Mouse (Mus musculus): Measurements from ENCODE around the gene Tubgcp4. TPM values are rescaled to one million over a fixed set of nuclear protein-coding genes. Genes with fewer than 3 reads are reported as not detected.

Tubgcp4 gene
- total and polyA plus RNA-seq, 2 experiments from 2014 or later = 23.0 to 35.8 TPM

DNA sequence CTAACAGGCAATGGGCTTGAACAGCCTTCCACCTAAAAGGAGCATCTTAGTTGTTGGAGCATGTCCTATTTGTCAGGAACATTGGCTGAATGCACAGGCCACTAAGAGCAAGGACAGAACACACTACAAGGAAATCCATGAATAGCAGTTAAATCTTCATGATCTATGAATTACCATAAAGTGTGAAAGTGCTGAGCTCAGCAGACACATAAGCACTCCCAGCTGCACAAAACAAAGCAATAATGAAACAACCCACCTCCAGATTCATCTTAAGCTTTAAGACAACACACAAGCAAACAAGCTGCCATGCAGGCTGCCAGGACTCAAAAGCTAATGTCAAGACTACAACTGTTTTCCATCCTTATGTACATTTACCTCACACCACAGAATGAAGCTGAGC lies 48.7 kb downstream of the Tubgcp4 start:
- Histone ChIP-seq H3K27ac (ENCODE audit: low read depth, low read length) (no peak overlapping the region), H3K27me3 (ENCODE audit: insufficient read depth, low read length) (no peaks in the 10 kb centered on the region), H3K9ac (replicated peaks; ENCODE audit: low read length, poor library complexity, severe bottlenecking) (no peak overlapping the region), H3K9me3 (ENCODE audit: low read length) (no peaks in the 10 kb centered on the region), H3K4me2 (ENCODE audit: low read depth, low read length, poor library complexity, severe bottlenecking) (no peak overlapping the region), H3K4me1 (ENCODE audit: insufficient read depth, low read length) (no peaks in the 10 kb centered on the region), H3K4me3 (ENCODE audit: low read depth, low read length) (no peak overlapping the region), H3K36me3 (ENCODE audit: insufficient read depth, low read length) (peaks cover 44% of the 10 kb centered on the region)
- no peak for ATAC-seq (ENCODE audit: low FRiP score)
- no peak for TF ChIP-seq CTCF (IDR thresholded peaks at IDR 0.05)
- no peak for DNase-seq (ENCODE audit: low spot score)

DNA sequence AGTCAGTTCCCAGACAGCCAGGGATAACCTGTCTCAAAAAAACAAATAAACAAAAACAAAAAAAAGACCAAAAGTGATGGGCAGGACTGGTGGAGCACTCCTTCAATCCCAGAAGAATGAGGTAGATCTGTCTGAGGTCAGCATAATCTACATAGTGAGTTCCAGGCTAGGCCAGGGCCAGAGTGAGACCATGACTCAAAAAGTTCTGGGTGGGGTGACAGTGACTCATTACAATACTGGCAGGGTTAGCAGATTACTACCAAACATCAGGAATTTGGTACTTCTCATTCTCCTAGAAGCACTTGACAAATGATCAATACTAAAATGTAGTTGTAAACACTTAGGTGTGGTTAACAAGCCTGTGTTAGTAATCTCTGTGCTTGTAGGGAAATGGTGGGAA lies 49.5 kb downstream of the Tubgcp4 start:
- H3K27me3 ChIP-seq (ENCODE audit: insufficient read depth, low read length) = no peaks in the 10 kb centered on the region
- TF ChIP-seq CTCF (IDR thresholded peaks at IDR 0.05) = no peak
- no peaks in the 10 kb centered on the region for H3K4me1 ChIP-seq (ENCODE audit: insufficient read depth, low read length)
- ATAC-seq (ENCODE audit: low FRiP score) (no peak), DNase-seq (ENCODE audit: low spot score) (no peak)
- no peaks in the 10 kb centered on the region for H3K9me3 ChIP-seq (ENCODE audit: low read length)
- H3K4me3 ChIP-seq (ENCODE audit: low read depth, low read length) = no peak overlapping the region
- H3K9ac ChIP-seq (replicated peaks; ENCODE audit: low read length, poor library complexity, severe bottlenecking) = no peak overlapping the region
- no peak overlapping the region for H3K27ac ChIP-seq (ENCODE audit: low read depth, low read length)
- H3K4me2 ChIP-seq (ENCODE audit: low read depth, low read length, poor library complexity, severe bottlenecking) = no peak overlapping the region
- H3K36me3 ChIP-seq (ENCODE audit: insufficient read depth, low read length) = peaks cover 37% of the 10 kb centered on the region

DNA sequence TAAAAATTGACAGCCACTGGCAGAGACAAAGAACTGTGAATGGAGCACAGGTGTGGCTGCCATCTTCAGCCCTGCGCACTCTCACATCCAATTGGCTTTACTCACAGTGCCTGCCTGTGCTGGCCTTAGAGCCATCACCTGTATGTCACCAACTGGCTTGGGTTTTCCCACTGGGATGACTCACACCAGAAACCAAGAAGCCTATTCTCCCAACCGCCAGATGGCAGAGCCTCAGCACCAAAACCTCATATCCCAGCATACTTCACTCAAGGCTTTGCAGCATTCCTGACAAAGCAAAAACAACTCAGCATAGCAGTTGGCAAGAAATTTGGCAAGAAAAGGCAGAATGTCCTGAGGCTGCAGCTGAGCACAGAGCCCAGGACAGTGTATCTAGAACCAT lies 52.6 kb downstream of the Tubgcp4 start:
- ATAC-seq (ENCODE audit: low FRiP score) (no peak), DNase-seq (ENCODE audit: low spot score) (peak; percentile 33)
- Histone ChIP-seq H3K4me2 (ENCODE audit: low read depth, low read length, poor library complexity, severe bottlenecking) (no peak overlapping the region), H3K9ac (replicated peaks; ENCODE audit: low read length, poor library complexity, severe bottlenecking) (no peak overlapping the region), H3K27ac (ENCODE audit: low read depth, low read length) (no peak overlapping the region), H3K27me3 (ENCODE audit: insufficient read depth, low read length) (no peaks in the 10 kb centered on the region), H3K36me3 (ENCODE audit: insufficient read depth, low read length) (peaks cover 55% of the 10 kb centered on the region), H3K9me3 (ENCODE audit: low read length) (no peaks in the 10 kb centered on the region), H3K4me1 (ENCODE audit: insufficient read depth, low read length) (no peaks in the 10 kb centered on the region), H3K4me3 (ENCODE audit: low read depth, low read length) (no peak overlapping the region)
- TF ChIP-seq CTCF (IDR thresholded peaks at IDR 0.05) = peak; percentile 35
- WGBS = 91% methylated on average over 2 of the region's 2 CpGs

DNA sequence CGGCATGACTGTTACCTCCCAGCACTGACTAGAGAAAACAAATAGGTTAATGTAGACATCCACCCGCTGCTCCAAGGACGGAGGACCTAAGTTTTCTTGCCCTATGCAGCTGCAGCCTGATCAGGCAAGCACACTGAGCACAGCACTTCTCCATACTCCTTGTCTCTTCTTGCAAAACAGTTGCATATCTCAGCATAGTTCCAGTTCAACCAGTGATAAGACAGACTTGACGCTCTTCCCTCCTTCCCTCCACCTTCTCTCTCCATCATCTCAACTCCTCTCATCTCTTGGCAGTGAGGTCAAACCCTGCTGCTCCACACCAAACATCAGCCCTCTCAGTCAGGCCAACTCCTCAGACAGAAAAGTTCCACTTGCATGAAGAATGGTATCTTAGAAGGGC lies 57.7 kb downstream of the Tubgcp4 start:
- no peak overlapping the region for H3K4me3 ChIP-seq (ENCODE audit: low read depth, low read length)
- H3K9me3 ChIP-seq (ENCODE audit: low read length) = no peaks in the 10 kb centered on the region
- WGBS = 79% methylated on average over 4 of the region's 4 CpGs
- H3K36me3 ChIP-seq (ENCODE audit: insufficient read depth, low read length) = peaks cover 57% of the 10 kb centered on the region
- no peak overlapping the region for H3K9ac ChIP-seq (replicated peaks; ENCODE audit: low read length, poor library complexity, severe bottlenecking)
- H3K4me1 ChIP-seq (ENCODE audit: insufficient read depth, low read length) = no peaks in the 10 kb centered on the region
- H3K4me2 ChIP-seq (ENCODE audit: low read depth, low read length, poor library complexity, severe bottlenecking) = no peak overlapping the region
- no peak for DNase-seq (ENCODE audit: low spot score)
- H3K27ac ChIP-seq (ENCODE audit: low read depth, low read length) = no peak overlapping the region
- no peaks in the 10 kb centered on the region for H3K27me3 ChIP-seq (ENCODE audit: insufficient read depth, low read length)
- no peak for TF ChIP-seq CTCF (IDR thresholded peaks at IDR 0.05)
- no peak for ATAC-seq (ENCODE audit: low FRiP score)

DNA sequence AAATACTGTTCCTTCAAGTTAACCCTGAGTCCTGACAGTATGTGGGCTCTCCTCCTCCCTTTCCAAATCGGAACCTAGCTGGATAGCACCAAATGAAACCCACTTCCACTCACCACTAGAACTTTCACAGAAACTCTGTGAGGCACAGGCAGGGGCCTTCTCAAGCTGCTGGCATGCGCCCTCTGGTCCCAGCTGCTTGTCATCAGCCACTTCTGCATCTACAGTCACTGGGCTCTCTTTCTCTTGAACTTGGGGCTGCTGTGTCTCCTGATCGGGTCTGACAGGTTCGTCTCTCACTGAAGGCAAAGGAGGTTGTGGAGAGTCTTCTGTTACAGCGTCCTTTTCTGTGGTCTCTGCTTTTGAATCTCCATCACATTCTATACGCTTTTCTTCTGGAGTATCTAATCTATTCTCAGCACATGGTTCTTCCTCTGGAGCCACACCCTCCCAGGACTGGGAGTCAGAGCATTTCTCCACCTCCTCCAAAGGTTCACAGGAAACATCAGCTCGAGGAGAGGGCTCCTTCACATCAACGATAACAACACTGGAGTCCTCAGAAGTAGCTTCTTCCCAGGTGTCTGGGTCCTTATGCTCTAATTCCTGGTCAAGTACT lies 65.1 kb downstream of the Tubgcp4 start:
- Histone ChIP-seq H3K9ac (replicated peaks; ENCODE audit: low read length, poor library complexity, severe bottlenecking) (no peak overlapping the region), H3K4me1 (ENCODE audit: insufficient read depth, low read length) (no peaks in the 10 kb centered on the region), H3K36me3 (ENCODE audit: insufficient read depth, low read length) (peaks cover 40% of the 10 kb centered on the region), H3K27ac (ENCODE audit: low read depth, low read length) (no peak overlapping the region), H3K9me3 (ENCODE audit: low read length) (no peaks in the 10 kb centered on the region), H3K4me3 (ENCODE audit: low read depth, low read length) (no peak overlapping the region), H3K27me3 (ENCODE audit: insufficient read depth, low read length) (no peaks in the 10 kb centered on the region), H3K4me2 (ENCODE audit: low read depth, low read length, poor library complexity, severe bottlenecking) (no peak overlapping the region)
- DNase-seq (ENCODE audit: low spot score) (no peak), ATAC-seq (ENCODE audit: low FRiP score) (no peak)
- no peak for TF ChIP-seq CTCF (IDR thresholded peaks at IDR 0.05)
- 92% methylated on average over 8 of the region's 8 CpGs for WGBS

DNA sequence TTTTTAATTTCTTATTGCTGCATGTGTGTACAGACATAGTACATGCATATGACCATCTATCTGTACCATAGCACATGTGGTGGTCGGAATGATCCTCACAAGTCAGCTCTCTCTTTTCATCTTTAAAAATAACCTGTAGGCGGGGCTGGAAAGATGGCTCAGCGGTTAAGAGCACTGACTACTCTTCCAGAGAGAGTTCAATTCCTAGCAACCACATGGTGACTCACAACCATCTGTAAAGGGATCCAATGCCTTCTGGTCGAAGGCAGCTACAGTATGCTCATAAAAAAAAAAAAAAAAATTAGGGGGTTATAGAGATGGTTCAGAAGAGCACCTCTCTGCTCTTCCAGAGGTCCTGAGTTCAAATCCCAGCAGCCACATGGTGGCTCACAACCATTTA lies 69.0 kb downstream of the Tubgcp4 start:
- H3K27me3 ChIP-seq (ENCODE audit: insufficient read depth, low read length) = no peaks in the 10 kb centered on the region
- ATAC-seq (ENCODE audit: low FRiP score) = no peak
- no peak overlapping the region for H3K27ac ChIP-seq (ENCODE audit: low read depth, low read length)
- H3K9me3 ChIP-seq (ENCODE audit: low read length) = no peaks in the 10 kb centered on the region
- no peak overlapping the region for H3K9ac ChIP-seq (replicated peaks; ENCODE audit: low read length, poor library complexity, severe bottlenecking)
- no peak for DNase-seq (ENCODE audit: low spot score)
- no peak overlapping the region for H3K4me3 ChIP-seq (ENCODE audit: low read depth, low read length)
- peaks cover 32% of the 10 kb centered on the region for H3K36me3 ChIP-seq (ENCODE audit: insufficient read depth, low read length)
- WGBS = 91% methylated on average over 4 of the region's 4 CpGs
- no peak for TF ChIP-seq CTCF (IDR thresholded peaks at IDR 0.05)
- no peak overlapping the region for H3K4me2 ChIP-seq (ENCODE audit: low read depth, low read length, poor library complexity, severe bottlenecking)
- H3K4me1 ChIP-seq (ENCODE audit: insufficient read depth, low read length) = no peaks in the 10 kb centered on the region
